Mouse (Mus musculus) monocyte, adult 5-6 weeks (primary cell): ENCODE measurements around the gene Ppp2r5a. TPM values are rescaled to one million over a fixed set of nuclear protein-coding genes. Genes with fewer than 3 reads are reported as not detected.
A peak's percentile ranks its signal among the peaks of the same experiment; 100 is the strongest.

Experiments
- ATAC-seq: fragments of 153-309, 156-312 bp; replicated peaks from 2 replicates; pipeline ENCODE4 v1.8.0; 2017; ENCODE audit warnings: mild to moderate bottlenecking; ENCODE audit not compliant: low TSS enrichment, insufficient number of reproducible peaks, severe bottlenecking, poor library complexity, low FRiP score
- total RNA-seq: library from RNA; stranded (forward); fragments of 200-1000, 200-491, 200-594 nt; gene quantifications from 3 replicates; pipeline ENCODE4 v1.2.3, GENCODE M21; 2017

The Ppp2r5a gene
- total RNA-seq, 1 experiment from 2014 or later, result 501 TPM

- no peak for ATAC-seq
Measured at GRCm38 (mm10) chr1:191395200-191395599, 7.9 kb downstream of the Ppp2r5a start.

GRCm38 (mm10) chr1:191394126-191394525 lies 8.9 kb downstream of the Ppp2r5a start:
- ATAC-seq, result no peak

- ATAC-seq, result no peak
Measured at GRCm38 (mm10) chr1:191393536-191393935, 9.5 kb downstream of the Ppp2r5a start.

GRCm38 (mm10) chr1:191391311-191391710 lies 11.8 kb downstream of the Ppp2r5a start:
- ATAC-seq, result peak; percentile 80

- no peak; the same call in 1 of the 2 replicates for ATAC-seq
Measured at GRCm38 (mm10) chr1:191384786-191385430, 18.2 kb downstream of the Ppp2r5a start.

GRCm38 (mm10) chr1:191381955-191382736 lies 20.9 kb downstream of the Ppp2r5a start:
- ATAC-seq, result 0 out of 2 replicates have a peak, but pooled peaks have one; percentile 13

GRCm38 (mm10) chr1:191380843-191381242 lies 22.2 kb downstream of the Ppp2r5a start:
- no peak for ATAC-seq

- no peak for ATAC-seq
Measured at GRCm38 (mm10) chr1:191378080-191378479, 25.0 kb downstream of the Ppp2r5a start.

- no peak for ATAC-seq
Measured at GRCm38 (mm10) chr1:191375644-191375998, 27.5 kb downstream of the Ppp2r5a start.

- no peak for ATAC-seq
Measured at GRCm38 (mm10) chr1:191374993-191375643, 28.0 kb downstream of the Ppp2r5a start.

- no peak for ATAC-seq
Measured at GRCm38 (mm10) chr1:191369140-191369539, 33.9 kb downstream of the Ppp2r5a start.

- no peak for ATAC-seq
Measured at GRCm38 (mm10) chr1:191368193-191368592, 34.9 kb downstream of the Ppp2r5a start.

GRCm38 (mm10) chr1:191364477-191364876 lies 38.6 kb downstream of the Ppp2r5a start:
- peak; percentile 60 for ATAC-seq

GRCm38 (mm10) chr1:191362412-191362811 lies 40.7 kb downstream of the Ppp2r5a start:
- no peak for ATAC-seq

GRCm38 (mm10) chr1:191359478-191359877 lies 43.6 kb downstream of the Ppp2r5a start:
- no peak for ATAC-seq

GRCm38 (mm10) chr1:191356936-191357335 lies 46.1 kb downstream of the Ppp2r5a start:
- ATAC-seq, result no peak

GRCm38 (mm10) chr1:191353836-191354235 lies 49.2 kb downstream of the Ppp2r5a start:
- no peak for ATAC-seq

- ATAC-seq, result no peak
Measured at GRCm38 (mm10) chr1:191352786-191353488, 50.1 kb downstream of the Ppp2r5a start.

- ATAC-seq, result no peak
Measured at GRCm38 (mm10) chr1:191350355-191350754, 52.7 kb downstream of the Ppp2r5a start.
